Mouse (Mus musculus): ENCODE results near the gene Gtf2a1. TPM values are rescaled to one million over a fixed set of nuclear protein-coding genes. Genes with fewer than 3 reads are reported as not detected.

Gene Gtf2a1
- polyA plus RNA-seq, 1 experiment from 2014 or later: 26.4 TPM

GRCm38 (mm10) chr12:91604600-91604999 is 14.3 kb upstream of the Gtf2a1 start:
- Histone ChIP-seq H3K9me3 (replicated peaks; ENCODE audit: control insufficient read depth, low read length) (no peaks in the 10 kb centered on the region), H3K27ac (ENCODE audit: low read depth, low read length) (no peak overlapping the region), H3K27me3 (ENCODE audit: control insufficient read depth, insufficient read depth, low read length) (no peaks in the 10 kb centered on the region), H3K9ac (ENCODE audit: low read depth, low read length) (no peak overlapping the region), H3K4me3 (ENCODE audit: low read depth, low read length) (no peak overlapping the region), H3K36me3 (ENCODE audit: control insufficient read depth, insufficient read depth, low read length) (no peaks in the 10 kb centered on the region), H3K4me1 (ENCODE audit: control insufficient read depth, insufficient read depth, low read length) (no peaks in the 10 kb centered on the region), H3K4me2 (no peak overlapping the region)
- ATAC-seq (replicated peaks; ENCODE audit: insufficient number of reproducible peaks, low FRiP score, low TSS enrichment): no peak
- 49% methylated on average over 6 of the region's 6 CpGs for WGBS (ENCODE audit: insufficient replicate concordance)

DNA sequence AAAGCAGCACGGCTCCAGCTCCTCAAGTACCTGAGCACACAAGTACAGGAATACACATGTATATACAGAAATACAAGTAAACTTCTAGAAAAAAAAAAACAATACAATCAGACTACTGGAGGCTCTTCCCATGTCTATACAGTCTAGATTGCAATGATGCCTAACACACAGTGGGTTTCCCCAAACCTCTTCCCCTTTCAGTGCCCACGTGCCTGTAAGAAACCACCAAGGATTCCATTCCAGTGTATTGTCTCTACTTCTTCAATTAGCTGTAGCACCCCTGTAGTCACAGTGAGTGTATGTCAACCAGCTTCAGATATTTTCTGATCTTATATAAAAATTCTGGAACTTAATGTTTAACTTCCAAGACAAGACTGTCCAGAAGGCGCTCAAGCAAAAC is 1.8 kb upstream of the Gtf2a1 start:
- H3K4me3 ChIP-seq (ENCODE audit: low read depth, low read length): no peak overlapping the region
- no peak for ATAC-seq (replicated peaks; ENCODE audit: insufficient number of reproducible peaks, low FRiP score, low TSS enrichment)
- H3K4me1 ChIP-seq (ENCODE audit: control insufficient read depth, insufficient read depth, low read length): peaks cover 9% of the 10 kb centered on the region
- H3K9me3 ChIP-seq (replicated peaks; ENCODE audit: control insufficient read depth, low read length): no peaks in the 10 kb centered on the region
- H3K27ac ChIP-seq (ENCODE audit: low read depth, low read length): no peak overlapping the region
- no peak overlapping the region for H3K9ac ChIP-seq (ENCODE audit: low read depth, low read length)
- WGBS (ENCODE audit: insufficient replicate concordance): 94% methylated on average over 3 of the region's 3 CpGs
- no peaks in the 10 kb centered on the region for H3K27me3 ChIP-seq (ENCODE audit: control insufficient read depth, insufficient read depth, low read length)
- no peak overlapping the region for H3K4me2 ChIP-seq
- no peaks in the 10 kb centered on the region for H3K36me3 ChIP-seq (ENCODE audit: control insufficient read depth, insufficient read depth, low read length)

DNA sequence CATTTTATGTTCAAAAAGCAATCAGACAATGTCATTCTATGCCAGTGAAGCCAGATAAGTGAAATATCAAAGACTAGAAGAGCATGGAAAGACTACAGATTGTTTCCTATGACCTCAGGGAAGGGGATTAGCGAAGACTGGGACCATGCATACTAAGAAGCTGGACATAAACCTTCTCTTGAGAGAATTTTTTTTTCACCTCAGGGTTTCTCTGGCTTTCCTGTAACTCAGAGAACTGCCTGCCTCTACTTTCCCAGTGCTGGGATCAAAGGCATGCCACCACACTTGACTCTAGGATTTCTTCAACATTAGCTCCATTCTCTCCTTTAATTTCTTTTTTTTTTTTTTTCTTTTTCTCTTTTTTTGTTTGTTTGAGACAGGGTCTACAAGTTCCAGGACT is 904 bp upstream of the Gtf2a1 start:
- no peaks in the 10 kb centered on the region for H3K9me3 ChIP-seq (replicated peaks; ENCODE audit: control insufficient read depth, low read length)
- WGBS (ENCODE audit: insufficient replicate concordance): 74% methylated on average over 1 of the region's 1 CpGs
- peaks cover 11% of the 10 kb centered on the region for H3K4me1 ChIP-seq (ENCODE audit: control insufficient read depth, insufficient read depth, low read length)
- H3K9ac ChIP-seq (ENCODE audit: low read depth, low read length): peak overlapping the region; percentile 90
- H3K36me3 ChIP-seq (ENCODE audit: control insufficient read depth, insufficient read depth, low read length): no peaks in the 10 kb centered on the region
- H3K27ac ChIP-seq (ENCODE audit: low read depth, low read length): no peak overlapping the region; the same call in 1 of the 2 replicates
- H3K4me2 ChIP-seq: peak overlapping the region; percentile 82
- peak overlapping the region; percentile 90 for H3K4me3 ChIP-seq (ENCODE audit: low read depth, low read length)
- no peaks in the 10 kb centered on the region for H3K27me3 ChIP-seq (ENCODE audit: control insufficient read depth, insufficient read depth, low read length)
- no peak for ATAC-seq (replicated peaks; ENCODE audit: insufficient number of reproducible peaks, low FRiP score, low TSS enrichment)

GRCm38 (mm10) chr12:91590716-91591115 is 429 bp upstream of the Gtf2a1 start:
- H3K27ac ChIP-seq (ENCODE audit: low read depth, low read length): peak overlapping the region; percentile 100
- H3K4me1 ChIP-seq (ENCODE audit: control insufficient read depth, insufficient read depth, low read length): peaks cover 11% of the 10 kb centered on the region
- no peaks in the 10 kb centered on the region for H3K27me3 ChIP-seq (ENCODE audit: control insufficient read depth, insufficient read depth, low read length)
- no peak for ATAC-seq (replicated peaks; ENCODE audit: insufficient number of reproducible peaks, low FRiP score, low TSS enrichment)
- 29% methylated on average over 6 of the region's 6 CpGs for whole genome bisulfite sequencing (ENCODE audit: insufficient replicate concordance)
- H3K36me3 ChIP-seq (ENCODE audit: control insufficient read depth, insufficient read depth, low read length): peaks cover 3% of the 10 kb centered on the region
- H3K4me3 ChIP-seq (ENCODE audit: low read depth, low read length): peak overlapping the region; percentile 90
- H3K4me2 ChIP-seq: peak overlapping the region; percentile 82
- peak overlapping the region; percentile 90 for H3K9ac ChIP-seq (ENCODE audit: low read depth, low read length)
- no peaks in the 10 kb centered on the region for H3K9me3 ChIP-seq (replicated peaks; ENCODE audit: control insufficient read depth, low read length)

GRCm38 (mm10) chr12:91589542-91589846 is 793 bp downstream of the Gtf2a1 start:
- no peak for ATAC-seq (replicated peaks; ENCODE audit: insufficient number of reproducible peaks, low FRiP score, low TSS enrichment)
- H3K27ac ChIP-seq (ENCODE audit: low read depth, low read length): peak overlapping the region; percentile 100
- no peaks in the 10 kb centered on the region for H3K27me3 ChIP-seq (ENCODE audit: control insufficient read depth, insufficient read depth, low read length)
- peaks cover 11% of the 10 kb centered on the region for H3K4me1 ChIP-seq (ENCODE audit: control insufficient read depth, insufficient read depth, low read length)
- H3K4me2 ChIP-seq: peak overlapping the region; percentile 82
- WGBS (ENCODE audit: insufficient replicate concordance): 0% methylated on average over 11 of the region's 11 CpGs
- peaks cover 5% of the 10 kb centered on the region for H3K36me3 ChIP-seq (ENCODE audit: control insufficient read depth, insufficient read depth, low read length)
- peak overlapping the region; percentile 90 for H3K4me3 ChIP-seq (ENCODE audit: low read depth, low read length)
- no peaks in the 10 kb centered on the region for H3K9me3 ChIP-seq (replicated peaks; ENCODE audit: control insufficient read depth, low read length)
- peak overlapping the region; percentile 100 for H3K9ac ChIP-seq (ENCODE audit: low read depth, low read length)

GRCm38 (mm10) chr12:91588670-91589541 is 1.4 kb downstream of the Gtf2a1 start:
- WGBS (ENCODE audit: insufficient replicate concordance): 1% methylated on average over 65 of the region's 83 CpGs
- ATAC-seq (replicated peaks; ENCODE audit: insufficient number of reproducible peaks, low FRiP score, low TSS enrichment): peak; percentile 18; the same call in 1 of the 2 replicates
- Histone ChIP-seq H3K9me3 (replicated peaks; ENCODE audit: control insufficient read depth, low read length) (no peaks in the 10 kb centered on the region), H3K27me3 (ENCODE audit: control insufficient read depth, insufficient read depth, low read length) (no peaks in the 10 kb centered on the region), H3K4me2 (peak overlapping the region; percentile 82), H3K9ac (ENCODE audit: low read depth, low read length) (peak overlapping the region; percentile 100), H3K27ac (ENCODE audit: low read depth, low read length) (peak overlapping the region; percentile 100), H3K4me1 (ENCODE audit: control insufficient read depth, insufficient read depth, low read length) (peaks cover 11% of the 10 kb centered on the region), H3K4me3 (ENCODE audit: low read depth, low read length) (peak overlapping the region; percentile 90), H3K36me3 (ENCODE audit: control insufficient read depth, insufficient read depth, low read length) (peaks cover 5% of the 10 kb centered on the region)

GRCm38 (mm10) chr12:91588176-91588669 is 2.1 kb downstream of the Gtf2a1 start:
- H3K36me3 ChIP-seq (ENCODE audit: control insufficient read depth, insufficient read depth, low read length): peaks cover 5% of the 10 kb centered on the region
- WGBS (ENCODE audit: insufficient replicate concordance): under 1% methylated on average over 32 of the region's 32 CpGs
- no peaks in the 10 kb centered on the region for H3K9me3 ChIP-seq (replicated peaks; ENCODE audit: control insufficient read depth, low read length)
- peak overlapping the region; percentile 82 for H3K4me2 ChIP-seq
- H3K4me1 ChIP-seq (ENCODE audit: control insufficient read depth, insufficient read depth, low read length): peaks cover 13% of the 10 kb centered on the region
- peak overlapping the region; percentile 100 for H3K27ac ChIP-seq (ENCODE audit: low read depth, low read length)
- H3K4me3 ChIP-seq (ENCODE audit: low read depth, low read length): peak overlapping the region; percentile 90
- H3K27me3 ChIP-seq (ENCODE audit: control insufficient read depth, insufficient read depth, low read length): no peaks in the 10 kb centered on the region
- H3K9ac ChIP-seq (ENCODE audit: low read depth, low read length): peak overlapping the region; percentile 100
- ATAC-seq (replicated peaks; ENCODE audit: insufficient number of reproducible peaks, low FRiP score, low TSS enrichment): peak; percentile 83

GRCm38 (mm10) chr12:91587491-91588033 is 2.7 kb downstream of the Gtf2a1 start:
- no peak for ATAC-seq (replicated peaks; ENCODE audit: insufficient number of reproducible peaks, low FRiP score, low TSS enrichment)
- no peaks in the 10 kb centered on the region for H3K27me3 ChIP-seq (ENCODE audit: control insufficient read depth, insufficient read depth, low read length)
- H3K9ac ChIP-seq (ENCODE audit: low read depth, low read length): peak overlapping the region; percentile 100; the same call in 1 of the 2 replicates
- peak overlapping the region; percentile 82 for H3K4me2 ChIP-seq
- 29% methylated on average over 5 of the region's 5 CpGs for WGBS (ENCODE audit: insufficient replicate concordance)
- peak overlapping the region; percentile 100 for H3K27ac ChIP-seq (ENCODE audit: low read depth, low read length)
- no peaks in the 10 kb centered on the region for H3K9me3 ChIP-seq (replicated peaks; ENCODE audit: control insufficient read depth, low read length)
- peaks cover 16% of the 10 kb centered on the region for H3K4me1 ChIP-seq (ENCODE audit: control insufficient read depth, insufficient read depth, low read length)
- H3K36me3 ChIP-seq (ENCODE audit: control insufficient read depth, insufficient read depth, low read length): peaks cover 5% of the 10 kb centered on the region
- H3K4me3 ChIP-seq (ENCODE audit: low read depth, low read length): peak overlapping the region; percentile 90

Data from heart, embryonic 11.5 days (tissue).